Mouse (Mus musculus): ENCODE data around the gene Rabl3. TPM values are rescaled to one million over a fixed set of nuclear protein-coding genes. Genes with fewer than 3 reads are reported as not detected.

Rabl3 gene
- total RNA-seq, 2 experiments from 2014 or later = 10.9 to 16.8 TPM

GRCm38 (mm10) chr16:37584218-37585035, 44.7 kb downstream of the Rabl3 start:
- peak; percentile 87 for ATAC-seq (replicated peaks; ENCODE audit: low FRiP score, low TSS enrichment, poor library complexity, severe bottlenecking)

- no peak for ATAC-seq (replicated peaks; ENCODE audit: low FRiP score, low TSS enrichment, poor library complexity, severe bottlenecking)
Measured at GRCm38 (mm10) chr16:37585129-37585563, 45.5 kb downstream of the Rabl3 start.

GRCm38 (mm10) chr16:37590921-37591320, 51.2 kb downstream of the Rabl3 start:
- ATAC-seq (replicated peaks; ENCODE audit: low FRiP score, low TSS enrichment, poor library complexity, severe bottlenecking) = no peak

- no peak for ATAC-seq (replicated peaks; ENCODE audit: low FRiP score, low TSS enrichment, poor library complexity, severe bottlenecking)
Measured at GRCm38 (mm10) chr16:37591551-37591950, 51.9 kb downstream of the Rabl3 start.

GRCm38 (mm10) chr16:37597412-37597811, 57.7 kb downstream of the Rabl3 start:
- no peak for ATAC-seq (replicated peaks; ENCODE audit: low FRiP score, low TSS enrichment, poor library complexity, severe bottlenecking)

GRCm38 (mm10) chr16:37598463-37598862, 58.8 kb downstream of the Rabl3 start:
- no peak for ATAC-seq (replicated peaks; ENCODE audit: low FRiP score, low TSS enrichment, poor library complexity, severe bottlenecking)

- no peak for ATAC-seq (replicated peaks; ENCODE audit: low FRiP score, low TSS enrichment, poor library complexity, severe bottlenecking)
Measured at GRCm38 (mm10) chr16:37599326-37599725, 59.6 kb downstream of the Rabl3 start.

- no peak for ATAC-seq (replicated peaks; ENCODE audit: low FRiP score, low TSS enrichment, poor library complexity, severe bottlenecking)
Measured at GRCm38 (mm10) chr16:37603431-37603830, 63.7 kb downstream of the Rabl3 start.

GRCm38 (mm10) chr16:37604243-37604642, 64.6 kb downstream of the Rabl3 start:
- no peak for ATAC-seq (replicated peaks; ENCODE audit: low FRiP score, low TSS enrichment, poor library complexity, severe bottlenecking)

GRCm38 (mm10) chr16:37610333-37610732, 70.6 kb downstream of the Rabl3 start:
- ATAC-seq (replicated peaks; ENCODE audit: low FRiP score, low TSS enrichment, poor library complexity, severe bottlenecking) = no peak

GRCm38 (mm10) chr16:37611072-37611471, 71.4 kb downstream of the Rabl3 start:
- no peak for ATAC-seq (replicated peaks; ENCODE audit: low FRiP score, low TSS enrichment, poor library complexity, severe bottlenecking)

- no peak for ATAC-seq (replicated peaks; ENCODE audit: low FRiP score, low TSS enrichment, poor library complexity, severe bottlenecking)
Measured at GRCm38 (mm10) chr16:37612013-37612412, 72.3 kb downstream of the Rabl3 start.

- ATAC-seq (replicated peaks; ENCODE audit: low FRiP score, low TSS enrichment, poor library complexity, severe bottlenecking) = no peak
Measured at GRCm38 (mm10) chr16:37614540-37614939, 74.9 kb downstream of the Rabl3 start.

GRCm38 (mm10) chr16:37615429-37615828, 75.7 kb downstream of the Rabl3 start:
- ATAC-seq (replicated peaks; ENCODE audit: low FRiP score, low TSS enrichment, poor library complexity, severe bottlenecking) = no peak

GRCm38 (mm10) chr16:37616104-37616503, 76.4 kb downstream of the Rabl3 start:
- no peak for ATAC-seq (replicated peaks; ENCODE audit: low FRiP score, low TSS enrichment, poor library complexity, severe bottlenecking)

- no peak for ATAC-seq (replicated peaks; ENCODE audit: low FRiP score, low TSS enrichment, poor library complexity, severe bottlenecking)
Measured at GRCm38 (mm10) chr16:37617695-37618094, 78.0 kb downstream of the Rabl3 start.

Other genes starting within 250 kb of the Rabl3 start
- gene Stxbp5l, start 154.9 kb upstream of the Rabl3 start, total RNA-seq (2014; fragmentation: Nextera tagmentation) = not detected in 2 replicates
- not detected in 2 replicates for gene Stxbp5l, start 154.9 kb upstream of the Rabl3 start, total RNA-seq (2017)
- 17.5 and 19.5 TPM in 2 replicates for gene Gtf2e1, start 96 bp upstream of the Rabl3 start, total RNA-seq (2014; fragmentation: Nextera tagmentation)
- 26.4 and 29.9 TPM in 2 replicates for gene Gtf2e1, start 96 bp upstream of the Rabl3 start, total RNA-seq (2017)
- gene Hgd, start 40.3 kb downstream of the Rabl3 start, total RNA-seq (2014; fragmentation: Nextera tagmentation) = not detected in 2 replicates
- gene Hgd, start 40.3 kb downstream of the Rabl3 start, total RNA-seq (2017) = not detected in 2 replicates
- 48.1 and 63.1 TPM in 2 replicates for gene Ndufb4, start 114.6 kb downstream of the Rabl3 start, total RNA-seq (2014; fragmentation: Nextera tagmentation)
- gene Ndufb4, start 114.6 kb downstream of the Rabl3 start, total RNA-seq (2017) = 9.9 and 30.6 TPM in 2 replicates
- gene Fstl1, start 237.0 kb downstream of the Rabl3 start, total RNA-seq (2014; fragmentation: Nextera tagmentation) = 2.1 TPM in 1 of 2 replicates, not detected in the other
- gene Fstl1, start 237.0 kb downstream of the Rabl3 start, total RNA-seq (2017) = 0.23 and 0.42 TPM in 2 replicates

Data from megakaryocyte-erythroid progenitor cell, adult 5-6 weeks (primary cell).